Mouse (Mus musculus) lung, postnatal 14 days (tissue): Measurements from ENCODE around the gene Trim7.
"Not testable (repeated sequence)": the region's sequence is repeated elsewhere in the genome, so short reads cannot be mapped to it uniquely, and the experiment has no call there.

ENCODE experiments used
- DNase-seq: peaks from one replicate; pipeline ENCODE4 v3.0.0; 2021

Gene Trim7

GRCm38 (mm10) chr11:48825979-48826751, at the start of gene Trim7, which contains the start of gene Gm12184:
Gene Trim7, plus strand, starts transcription at chr11:48826140.
Gene Gm12184, minus strand, starts transcription at chr11:48826655.
- DNase-seq, result peak; percentile 26

GRCm38 (mm10) chr11:48776664-48777063, 49.3 kb upstream of the Trim7 start:
- no peak for DNase-seq

- DNase-seq, result no peak
Measured at GRCm38 (mm10) chr11:48777303-48777702, 48.6 kb upstream of the Trim7 start.

GRCm38 (mm10) chr11:48779450-48779849, 46.5 kb upstream of the Trim7 start:
- DNase-seq, result peak; percentile 62

- no peak for DNase-seq
Measured at GRCm38 (mm10) chr11:48782243-48782642, 43.7 kb upstream of the Trim7 start.

GRCm38 (mm10) chr11:48787455-48788211, 38.3 kb upstream of the Trim7 start:
- DNase-seq, result peak; percentile 52

GRCm38 (mm10) chr11:48788311-48789089, 37.4 kb upstream of the Trim7 start:
- DNase-seq, result peak; percentile 88

GRCm38 (mm10) chr11:48789215-48789614, 36.7 kb upstream of the Trim7 start:
- no peak for DNase-seq

GRCm38 (mm10) chr11:48789973-48790823, 35.7 kb upstream of the Trim7 start:
- peak; percentile 91 for DNase-seq

- DNase-seq, result no peak
Measured at GRCm38 (mm10) chr11:48790946-48791345, 35.0 kb upstream of the Trim7 start.

GRCm38 (mm10) chr11:48791894-48792293, 34.0 kb upstream of the Trim7 start:
- DNase-seq, result not testable (repeated sequence)

- no peak for DNase-seq
Measured at GRCm38 (mm10) chr11:48793184-48793583, 32.8 kb upstream of the Trim7 start.

GRCm38 (mm10) chr11:48795221-48795620, 30.7 kb upstream of the Trim7 start:
- no peak for DNase-seq

- no peak for DNase-seq
Measured at GRCm38 (mm10) chr11:48796290-48796689, 29.6 kb upstream of the Trim7 start.

GRCm38 (mm10) chr11:48797287-48797686, 28.7 kb upstream of the Trim7 start:
- no peak for DNase-seq

- no peak for DNase-seq
Measured at GRCm38 (mm10) chr11:48798308-48798707, 27.6 kb upstream of the Trim7 start.

- DNase-seq, result no peak
Measured at GRCm38 (mm10) chr11:48798984-48799920, 26.7 kb upstream of the Trim7 start.

- DNase-seq, result peak; percentile 86
Measured at GRCm38 (mm10) chr11:48799921-48800701, 25.8 kb upstream of the Trim7 start, which contains the start of gene Rack1. Gene Rack1, plus strand, starts transcription at chr11:48800332.

GRCm38 (mm10) chr11:48801831-48802772, 23.8 kb upstream of the Trim7 start:
- DNase-seq, result no peak
